Mouse (Mus musculus) heart, postnatal 0 days (tissue): ENCODE data around the gene Hoxb4. TPM values are rescaled to one million over a fixed set of nuclear protein-coding genes. Genes with fewer than 3 reads are reported as not detected.

ENCODE experiments used
- ATAC-seq: fragments of 200-750 bp; cut with Nextera tagmentation; 2 replicates; pipeline ENCODE4 v1.8.0; 2017; ENCODE audit warnings: low read depth, moderate number of reproducible peaks, moderate library complexity; ENCODE audit not compliant: insufficient read depth
- DNase-seq: peaks from one replicate; pipeline ENCODE4 v3.0.0-alpha.2; 2016; ENCODE audit warnings: low spot score
- H3K27ac ChIP-seq: fragments of 300-500 bp; sonication (generic); 2 replicates; pipeline ENCODE4 v1.5.1; 2014; ENCODE audit warnings: low read depth, mild to moderate bottlenecking
- H3K27me3 ChIP-seq: fragments of 300-500 bp; sonication (generic); 2 replicates; pipeline ENCODE4 v1.6.1; 2014; ENCODE audit warnings: low read length, mixed read lengths; ENCODE audit not compliant: control insufficient read depth, insufficient read depth
- H3K36me3 ChIP-seq: fragments of 300-500 bp; sonication (generic); replicated peaks from 2 replicates; pipeline ENCODE4 v1.6.1; 2014; ENCODE audit warnings: low read length, mixed read lengths; ENCODE audit not compliant: control insufficient read depth, insufficient read depth
- H3K4me1 ChIP-seq: fragments of 300-500 bp; sonication (generic); 2 replicates; pipeline ENCODE4 v1.6.1; 2014; ENCODE audit warnings: antibody characterized with exemption; ENCODE audit not compliant: control insufficient read depth, insufficient read depth
- H3K4me2 ChIP-seq: fragments of 300-500 bp; sonication (generic); 2 replicates; pipeline ENCODE4 v1.6.1; 2014; ENCODE audit warnings: low read depth, mild to moderate bottlenecking, low read length, moderate library complexity
- H3K4me3 ChIP-seq: fragments of 300-500 bp; sonication (generic); 2 replicates; pipeline ENCODE4 v1.5.1; 2014; ENCODE audit warnings: low read depth, low read length
- H3K9ac ChIP-seq: fragments of 300-500 bp; sonication (generic); replicated peaks from 2 replicates; pipeline ENCODE4 v1.6.1; 2014; ENCODE audit warnings: low read depth, low read length, mixed read lengths
- H3K9me3 ChIP-seq: fragments of 300-500 bp; sonication (generic); replicated peaks from 2 replicates; pipeline ENCODE4 v1.6.1; 2016; ENCODE audit warnings: low read length; ENCODE audit not compliant: control insufficient read depth
- CTCF ChIP-seq: IDR thresholded peaks from 2 replicates; pipeline ENCODE4 v1.5.1; 2016; ENCODE audit warnings: antibody characterized with exemption, control low read depth, low read depth
- EP300 ChIP-seq: IDR thresholded peaks from 2 replicates; pipeline ENCODE4 v1.6.1; 2016; ENCODE audit warnings: antibody characterized with exemption, low read depth
- WGBS: fragments of 180-500 bp; shearing (Covaris S2); extraction: QIAGEN DNeasy Blood & Tissue Kit; methylation state at CpG from one replicate; pipeline ENCODE4 v1.1.7; 2014; 5-methylcytosine and 5-hydroxymethylcytosine counted together
- polyA plus RNA-seq: library from polyadenylated mRNA; unstranded; fragments of >200 nt; fragmentation: Nextera tagmentation; extraction: Ambion mirVana; gene quantifications from 2 replicates; pipeline ENCODE4 v1.2.1, GENCODE M21; 2015
- total RNA-seq: library from RNA; depleted of rRNA; stranded (reverse); fragments of >200 nt; gene quantifications from 2 replicates; pipeline ENCODE4 v1.2.3, GENCODE M21; 2014; ENCODE audit warnings: low replicate concordance

The Hoxb4 gene
- total and polyA plus RNA-seq, 2 experiments from 2014 or later, result 0.19 to 2.3 TPM

DNA sequence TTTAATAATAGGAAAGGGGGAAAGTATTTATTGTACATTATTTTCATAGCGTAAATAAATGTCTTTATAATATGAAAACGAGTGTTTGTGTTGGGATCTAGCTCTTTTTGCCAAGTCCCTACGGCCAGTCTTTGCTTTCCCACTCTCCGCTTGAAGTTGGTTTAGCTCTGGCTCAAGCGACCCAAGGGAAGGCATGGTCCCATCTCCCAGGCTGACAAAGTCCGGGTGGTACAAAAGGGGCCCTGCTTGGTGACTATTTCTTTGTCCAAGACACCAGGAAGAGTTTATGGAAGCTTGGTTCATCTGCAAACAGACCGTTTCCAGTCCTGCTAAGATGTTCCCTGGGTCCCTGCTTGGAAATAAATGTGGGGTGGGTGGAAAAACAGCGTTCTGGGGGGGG, 35.9 kb downstream of the Hoxb4 start:
- peak overlapping the region; percentile 5; the same call in 1 of the 2 replicates for H3K27ac ChIP-seq
- H3K27me3 ChIP-seq, result peaks cover 93% of the 10 kb centered on the region
- TF ChIP-seq EP300 (no peak), CTCF (no peak)
- ATAC-seq (no peak), DNase-seq (no peak)
- no peak overlapping the region for H3K9ac ChIP-seq
- no peaks in the 10 kb centered on the region for H3K36me3 ChIP-seq
- H3K4me1 ChIP-seq, result no peaks in the 10 kb centered on the region
- no peaks in the 10 kb centered on the region for H3K9me3 ChIP-seq
- WGBS, result 24% methylated on average over 8 of the region's 8 CpGs
- peak overlapping the region; percentile 49 for H3K4me2 ChIP-seq
- peak overlapping the region; percentile 46 for H3K4me3 ChIP-seq

DNA sequence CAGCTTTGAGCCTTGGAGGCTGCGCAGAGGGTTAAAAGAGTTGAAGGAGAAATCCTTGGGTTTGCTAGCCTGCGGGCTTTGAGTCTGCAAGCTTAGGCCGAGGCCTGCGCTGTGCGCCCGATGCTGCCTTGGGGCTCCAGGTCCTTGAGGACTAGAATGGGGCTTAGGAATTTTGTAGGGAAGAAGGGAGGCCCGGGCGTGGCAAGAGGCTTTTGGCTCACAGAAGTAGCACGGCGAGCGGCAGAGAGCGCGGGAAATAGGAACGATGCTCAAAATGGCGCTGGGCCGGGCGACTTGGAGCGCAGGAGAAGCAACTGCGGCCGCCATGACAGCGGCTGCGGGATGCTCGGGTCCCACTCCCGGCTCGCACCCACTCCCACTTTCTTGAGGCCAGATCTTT, 36.3 kb downstream of the Hoxb4 start:
- 2% methylated on average over 25 of the region's 25 CpGs for WGBS
- no peak for TF ChIP-seq CTCF
- TF ChIP-seq EP300, result no peak

DNA sequence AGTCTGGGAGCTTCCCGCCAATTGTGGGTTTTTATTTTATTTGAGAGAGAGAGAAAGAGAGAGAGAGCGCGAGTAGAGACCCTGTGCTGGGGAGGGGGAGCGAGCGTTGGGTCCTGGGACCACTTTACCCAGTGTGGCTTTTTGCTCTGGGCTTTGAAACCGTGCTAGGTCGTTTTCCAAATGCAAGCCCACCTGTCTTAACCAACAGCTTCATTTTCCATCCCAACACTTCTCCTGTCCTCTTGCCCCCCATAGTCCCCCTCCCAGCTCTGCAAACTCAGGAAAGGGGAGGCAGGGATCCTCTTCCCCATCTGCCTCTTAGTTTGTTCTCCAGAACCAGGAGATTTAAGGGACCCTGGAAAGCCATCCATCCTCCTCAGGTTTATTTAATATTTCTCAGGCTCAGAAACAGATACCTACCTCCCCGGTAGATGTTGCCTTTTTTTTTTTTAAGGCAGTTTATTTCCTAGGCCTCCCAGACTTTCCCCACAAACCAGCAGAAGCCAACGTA, 36.8 kb downstream of the Hoxb4 start:
- Histone ChIP-seq H3K4me1 (no peaks in the 10 kb centered on the region), H3K4me2 (peak overlapping the region; percentile 49), H3K9me3 (no peaks in the 10 kb centered on the region), H3K9ac (no peak overlapping the region), H3K4me3 (peak overlapping the region; percentile 46), H3K36me3 (no peaks in the 10 kb centered on the region), H3K27me3 (peaks cover 90% of the 10 kb centered on the region), H3K27ac (peak overlapping the region; percentile 5; the same call in 1 of the 2 replicates)
- TF ChIP-seq CTCF (no peak), EP300 (no peak)
- no peak for DNase-seq
- WGBS, result 16% methylated on average over 9 of the region's 9 CpGs
- no peak for ATAC-seq

More for the DNA sequence above, 36.3 kb downstream of the Hoxb4 start:
- Histone ChIP-seq H3K4me3 (peak overlapping the region; percentile 46), H3K4me2 (peak overlapping the region; percentile 49), H3K9me3 (no peaks in the 10 kb centered on the region), H3K9ac (no peak overlapping the region), H3K27ac (peak overlapping the region; percentile 5; the same call in 1 of the 2 replicates), H3K36me3 (no peaks in the 10 kb centered on the region), H3K27me3 (peaks cover 90% of the 10 kb centered on the region), H3K4me1 (no peaks in the 10 kb centered on the region)
- no peak for DNase-seq
- no peak for ATAC-seq

DNA sequence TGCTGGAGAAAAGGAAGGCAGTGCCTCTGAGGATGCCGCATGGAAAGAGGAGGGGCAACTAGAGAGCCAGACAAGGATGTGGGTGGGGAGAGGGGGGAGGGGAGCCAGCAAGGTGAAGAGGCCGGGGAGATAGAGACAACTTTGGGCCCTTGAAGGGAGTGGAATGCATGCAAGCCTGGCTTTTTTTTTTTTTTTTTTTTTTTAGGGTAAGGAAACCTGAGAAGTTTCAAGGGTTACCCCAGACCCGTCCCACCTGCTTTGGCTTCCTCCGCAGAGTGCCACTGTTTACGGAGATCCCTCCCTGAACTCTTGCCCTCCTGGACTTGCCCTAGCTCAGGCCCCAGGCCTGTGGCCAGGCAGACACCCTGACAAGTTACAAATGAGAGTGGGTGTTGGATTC, 45.7 kb downstream of the Hoxb4 start:
- H3K9ac ChIP-seq, result no peak overlapping the region
- H3K4me2 ChIP-seq, result no peak overlapping the region
- 11% methylated on average over 5 of the region's 5 CpGs for WGBS
- no peak for DNase-seq
- H3K27me3 ChIP-seq, result peaks cover 86% of the 10 kb centered on the region
- no peaks in the 10 kb centered on the region for H3K4me1 ChIP-seq
- no peak overlapping the region for H3K4me3 ChIP-seq
- no peaks in the 10 kb centered on the region for H3K36me3 ChIP-seq
- no peaks in the 10 kb centered on the region; the same call in 1 of the 2 replicates for H3K9me3 ChIP-seq
- ATAC-seq, result no peak
- TF ChIP-seq CTCF (no peak), EP300 (no peak)
- no peak overlapping the region for H3K27ac ChIP-seq

DNA sequence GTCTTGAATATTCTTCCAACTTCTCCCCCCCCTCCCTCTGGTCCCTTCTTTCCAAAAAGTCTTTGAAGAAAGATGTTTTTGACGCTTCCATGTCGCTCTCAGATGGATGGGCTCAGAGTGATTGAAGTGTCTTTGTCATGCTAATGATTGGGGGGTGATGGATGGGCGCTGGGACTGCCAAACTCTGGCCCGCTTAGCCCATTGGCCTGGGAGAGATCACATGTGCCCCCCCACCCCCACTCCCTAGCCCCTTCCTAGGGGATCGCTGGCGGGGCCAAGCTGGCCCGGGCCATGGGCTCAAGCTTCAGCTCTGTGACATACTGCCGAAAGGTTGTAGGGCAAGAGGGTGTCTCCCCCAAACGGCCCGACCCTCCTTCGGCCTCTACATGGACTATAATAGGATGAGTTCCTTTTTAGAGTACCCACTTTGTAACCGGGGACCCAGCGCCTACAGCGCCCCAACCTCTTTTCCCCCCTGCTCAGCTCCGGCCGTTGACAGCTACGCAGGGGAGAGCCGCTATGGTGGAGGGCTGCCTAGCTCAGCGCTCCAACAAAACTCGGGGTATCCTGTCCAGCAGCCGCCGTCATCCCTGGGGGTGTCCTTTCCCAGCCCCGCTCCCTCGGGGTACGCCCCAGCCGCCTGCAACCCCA, 47.5 kb downstream of the Hoxb4 start, which contains the start of gene Hoxb1:
Gene Hoxb1 (plus strand): TSS at position 312 of the 651 bp plus-strand sequence.
- Histone ChIP-seq H3K27ac (no peak within 1 kb of the TSS), H3K27me3 (peaks cover 95% of the 10 kb centered on the region), H3K36me3 (no peaks in the 10 kb centered on the region), H3K4me2 (no peak within 1 kb of the TSS), H3K4me1 (no peaks in the 10 kb centered on the region), H3K9ac (no peak within 1 kb of the TSS), H3K4me3 (no peak within 1 kb of the TSS), H3K9me3 (no peaks in the 10 kb centered on the region; the same call in 1 of the 2 replicates)
- WGBS, result 6% methylated on average over 26 of the region's 26 CpGs
- ATAC-seq, result no peak
- DNase-seq, result no peak
- TF ChIP-seq EP300 (no peak), CTCF (no peak)
